Mouse (Mus musculus): ENCODE results near the gene Hinfp.
"Not testable (repeated sequence)": the region's sequence is repeated elsewhere in the genome, so short reads cannot be mapped to it uniquely, and the experiment has no call there.

Hinfp gene

DNA sequence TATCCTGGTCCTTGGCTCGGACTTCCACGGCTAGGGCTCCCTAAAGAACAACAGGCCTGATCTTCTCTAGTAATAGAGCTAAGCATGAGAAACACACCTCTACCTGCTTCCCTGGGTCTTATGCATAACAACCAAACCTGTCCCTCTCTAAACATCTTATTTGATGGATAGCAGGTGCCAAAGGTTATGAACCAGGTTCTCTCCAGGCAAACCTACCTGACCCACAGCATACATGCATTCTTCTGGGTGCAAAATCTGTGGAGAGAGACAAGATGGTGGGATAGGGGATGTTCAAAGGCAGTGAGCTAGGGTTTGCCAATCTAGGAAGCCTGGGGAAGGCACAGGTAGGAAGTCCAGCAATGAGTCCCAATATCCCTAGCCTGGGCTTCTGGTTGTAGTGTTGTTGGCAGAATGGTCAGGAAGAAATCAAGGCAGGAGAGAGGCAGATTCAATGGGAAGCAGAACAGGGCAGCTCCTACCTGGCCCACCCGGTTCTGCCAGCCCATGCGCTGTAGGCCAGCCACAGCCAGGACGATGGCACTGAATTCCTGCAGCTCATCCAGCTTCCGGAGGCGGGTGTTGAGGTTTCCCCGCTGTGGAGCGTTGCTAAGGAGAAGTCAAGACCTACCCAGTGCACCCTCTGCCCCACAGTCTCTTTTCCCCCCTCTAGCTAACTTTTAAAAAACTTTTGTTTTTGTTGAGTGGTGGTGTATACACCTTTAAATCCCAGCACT, 32.1 kb upstream of the Hinfp start:
- Histone ChIP-seq H3K27me3 (ENCODE audit: control insufficient read depth, insufficient read depth, low read length, poor library complexity, severe bottlenecking) (no peaks in the 10 kb centered on the region), H3K36me3 (ENCODE audit: control insufficient read depth, insufficient read depth, low read length, poor library complexity, severe bottlenecking) (no peaks in the 10 kb centered on the region)
- DNase-seq (ENCODE audit: low read depth, low spot score) = no peak

DNA sequence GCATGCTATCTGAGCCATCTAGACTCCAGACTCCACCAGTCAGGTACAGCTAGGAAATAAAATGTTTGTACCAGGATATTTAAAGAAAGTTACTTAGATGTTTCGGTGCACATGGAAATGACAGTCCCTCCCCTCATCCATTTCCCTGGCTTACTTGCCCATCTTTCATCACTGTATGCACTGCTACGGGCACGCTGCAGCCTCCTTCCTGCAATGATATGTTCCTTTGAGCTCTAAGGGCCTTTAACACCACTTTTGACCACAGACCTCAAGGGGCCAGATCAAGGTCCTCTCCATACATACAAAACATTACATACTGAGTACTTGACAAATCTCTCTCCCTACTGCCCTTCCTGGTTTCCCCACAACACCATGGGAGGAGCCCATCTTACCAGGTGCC, 31.5 kb upstream of the Hinfp start:
- DNase-seq (ENCODE audit: low read depth, low spot score) = no peak
- H3K36me3 ChIP-seq (ENCODE audit: control insufficient read depth, insufficient read depth, low read length, poor library complexity, severe bottlenecking) = no peaks in the 10 kb centered on the region
- H3K27me3 ChIP-seq (ENCODE audit: control insufficient read depth, insufficient read depth, low read length, poor library complexity, severe bottlenecking) = no peaks in the 10 kb centered on the region

DNA sequence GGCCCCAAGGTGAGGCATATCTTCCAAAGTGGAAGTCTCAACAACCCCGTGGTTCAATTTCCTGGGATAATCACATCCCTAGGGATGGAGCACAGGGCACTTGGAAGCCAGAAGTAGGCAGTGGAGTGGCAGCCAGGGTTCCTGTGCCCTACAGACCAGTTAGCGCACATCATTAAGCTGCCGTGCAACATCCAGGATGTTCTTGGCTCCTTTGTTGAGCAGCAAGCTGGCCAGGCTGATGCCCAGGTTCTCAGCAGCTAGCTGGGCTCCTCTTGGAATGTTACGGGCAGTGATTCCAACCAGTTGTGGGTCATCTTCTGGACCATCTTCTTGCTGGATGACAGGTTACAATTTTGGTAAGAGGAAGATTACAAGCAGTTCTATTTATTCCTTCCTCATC, 31.0 kb upstream of the Hinfp start:
- not testable (repeated sequence) for DNase-seq (ENCODE audit: low read depth, low spot score); H3K27me3 ChIP-seq (ENCODE audit: control insufficient read depth, insufficient read depth, low read length, poor library complexity, severe bottlenecking); H3K36me3 ChIP-seq (ENCODE audit: control insufficient read depth, insufficient read depth, low read length, poor library complexity, severe bottlenecking)

DNA sequence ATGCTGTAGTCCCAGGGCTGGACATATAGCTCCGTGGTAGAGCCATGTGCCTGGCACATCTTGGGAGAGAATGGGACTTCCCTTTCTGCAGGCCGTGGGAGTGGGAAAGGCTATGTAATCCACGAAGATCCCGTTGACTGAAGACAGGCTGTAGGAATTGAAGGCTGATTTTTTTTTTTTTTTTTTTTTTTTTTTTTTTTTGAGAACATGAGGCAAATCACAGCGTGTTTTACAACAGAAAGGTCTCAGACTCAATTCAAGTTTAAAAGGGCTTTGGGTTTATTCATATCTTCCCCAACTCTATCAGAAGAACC, 30.6 kb upstream of the Hinfp start:
- H3K36me3 ChIP-seq (ENCODE audit: control insufficient read depth, insufficient read depth, low read length, poor library complexity, severe bottlenecking) = no peaks in the 10 kb centered on the region
- no peak for DNase-seq (ENCODE audit: low read depth, low spot score)
- no peaks in the 10 kb centered on the region for H3K27me3 ChIP-seq (ENCODE audit: control insufficient read depth, insufficient read depth, low read length, poor library complexity, severe bottlenecking)

DNA sequence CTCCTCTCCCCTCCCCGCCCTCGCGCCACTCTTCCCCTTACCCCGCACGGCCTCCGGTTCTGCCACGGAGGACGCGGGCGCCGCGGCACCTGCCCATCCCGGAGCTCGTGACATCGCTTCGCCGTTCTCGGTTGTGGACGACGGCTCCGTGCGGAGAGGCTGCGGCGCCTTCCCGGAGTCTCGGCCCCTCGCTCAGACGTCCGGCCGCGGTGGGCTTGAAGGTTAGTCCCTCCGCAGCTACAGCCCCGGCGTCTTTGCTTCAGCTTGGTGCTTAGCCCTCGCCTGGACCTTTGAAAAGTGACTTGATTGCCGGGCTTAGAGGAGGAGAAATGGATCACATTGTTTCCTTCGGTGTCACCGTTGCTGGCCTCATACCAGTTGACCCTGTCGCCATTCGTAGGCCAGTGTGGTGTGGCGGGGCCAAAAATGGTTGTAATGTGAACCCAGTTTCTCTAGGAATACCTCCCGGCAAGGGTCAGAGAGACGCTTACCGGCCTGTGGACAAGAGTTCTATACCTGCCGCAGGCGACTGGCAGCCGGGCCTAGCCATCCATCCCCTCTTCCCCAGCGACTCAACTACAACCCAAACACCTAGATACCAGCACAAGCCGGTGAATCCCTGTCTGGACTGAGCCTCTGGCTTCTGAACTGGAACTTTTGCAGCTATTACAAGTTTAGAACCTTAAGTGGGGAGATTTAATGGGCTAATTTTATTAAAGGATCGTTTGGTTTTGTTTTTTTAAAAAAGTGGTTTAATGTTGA, 30.0 kb upstream of the Hinfp start:
- DNase-seq (ENCODE audit: low read depth, low spot score) = no peak
- no peaks in the 10 kb centered on the region for H3K36me3 ChIP-seq (ENCODE audit: control insufficient read depth, insufficient read depth, low read length, poor library complexity, severe bottlenecking)
- no peaks in the 10 kb centered on the region for H3K27me3 ChIP-seq (ENCODE audit: control insufficient read depth, insufficient read depth, low read length, poor library complexity, severe bottlenecking)

DNA sequence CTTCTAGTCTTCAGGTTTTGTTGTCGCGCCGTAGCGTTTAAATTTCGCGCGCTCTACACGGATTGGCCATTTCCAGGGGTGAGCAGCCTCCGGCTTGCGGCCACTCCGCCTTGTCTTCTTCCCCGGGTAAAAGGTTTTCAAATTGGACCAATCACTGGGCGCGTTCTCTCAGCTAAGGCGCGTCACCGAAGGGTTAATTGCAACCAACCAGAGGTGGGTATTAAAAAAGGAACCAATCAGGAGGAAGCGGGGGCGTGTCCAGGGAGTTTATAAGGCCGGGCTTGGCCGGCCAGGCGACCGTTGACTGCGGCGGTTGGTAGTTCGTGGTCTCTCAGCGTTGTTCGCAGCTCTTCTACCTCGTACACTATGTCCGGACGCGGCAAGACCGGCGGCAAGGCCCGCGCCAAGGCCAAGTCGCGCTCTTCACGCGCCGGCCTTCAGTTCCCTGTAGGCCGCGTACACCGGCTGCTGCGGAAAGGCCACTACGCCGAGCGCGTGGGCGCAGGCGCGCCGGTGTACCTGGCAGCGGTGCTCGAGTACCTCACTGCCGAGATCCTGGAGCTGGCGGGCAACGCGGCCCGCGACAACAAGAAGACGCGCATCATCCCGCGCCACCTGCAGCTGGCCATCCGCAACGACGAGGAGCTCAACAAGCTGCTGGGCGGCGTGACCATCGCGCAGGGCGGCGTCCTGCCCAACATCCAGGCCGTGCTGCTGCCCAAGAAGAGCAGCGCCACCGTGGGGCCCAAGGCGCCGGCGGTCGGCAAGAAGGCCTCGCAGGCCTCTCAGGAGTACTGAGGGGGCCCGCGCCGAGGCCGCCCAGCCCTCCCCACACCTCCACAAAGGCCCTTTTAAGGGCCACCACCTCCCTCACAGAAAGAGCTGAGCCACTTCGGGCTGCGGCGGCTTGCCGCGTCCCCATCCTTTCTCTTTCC, 29.2 kb upstream of the Hinfp start, which contains the start of gene H2afx:
Gene H2afx, plus strand, starts transcription at position 299 of the 935 bp plus-strand sequence.
- peak; percentile 99 for DNase-seq (ENCODE audit: low read depth, low spot score)
- no peaks in the 10 kb centered on the region for H3K36me3 ChIP-seq (ENCODE audit: control insufficient read depth, insufficient read depth, low read length, poor library complexity, severe bottlenecking)
- no peaks in the 10 kb centered on the region for H3K27me3 ChIP-seq (ENCODE audit: control insufficient read depth, insufficient read depth, low read length, poor library complexity, severe bottlenecking)

DNA sequence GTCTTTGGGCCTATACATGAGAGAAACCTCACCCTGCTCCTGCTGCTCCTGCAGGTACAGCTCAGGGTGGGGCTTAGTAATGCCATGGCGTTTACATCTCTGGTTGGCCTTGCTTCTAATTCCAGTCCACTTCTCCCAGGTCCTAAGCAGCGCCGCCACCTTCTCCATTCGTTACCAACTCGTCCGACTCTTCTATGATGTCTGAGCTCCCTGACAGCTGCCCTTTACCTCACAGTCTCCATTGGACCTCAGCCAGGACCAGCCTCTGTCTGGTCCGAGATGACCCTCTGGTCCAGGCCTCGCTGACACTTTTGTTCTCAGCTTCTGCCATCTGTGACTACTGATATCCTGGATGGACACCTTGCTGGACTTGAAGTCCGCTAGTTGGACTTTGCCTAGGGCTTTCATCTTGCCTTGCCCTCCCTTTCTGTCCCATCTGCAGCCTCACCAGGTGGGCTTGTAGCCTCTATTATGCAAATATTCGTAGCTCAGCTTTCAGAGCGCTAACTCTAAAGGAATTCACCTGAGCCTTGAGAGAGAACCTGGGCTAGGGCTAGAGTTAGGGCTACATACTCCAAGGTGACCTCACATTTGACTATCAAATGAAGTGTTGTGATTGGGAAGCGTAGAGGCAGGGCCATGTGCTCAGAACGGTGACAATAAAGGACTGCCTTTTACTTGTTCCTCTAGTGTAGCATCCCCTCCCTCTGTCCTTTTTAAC, 27.6 kb upstream of the Hinfp start:
- no peaks in the 10 kb centered on the region for H3K27me3 ChIP-seq (ENCODE audit: control insufficient read depth, insufficient read depth, low read length, poor library complexity, severe bottlenecking)
- no peak for DNase-seq (ENCODE audit: low read depth, low spot score)
- H3K36me3 ChIP-seq (ENCODE audit: control insufficient read depth, insufficient read depth, low read length, poor library complexity, severe bottlenecking) = no peaks in the 10 kb centered on the region

DNA sequence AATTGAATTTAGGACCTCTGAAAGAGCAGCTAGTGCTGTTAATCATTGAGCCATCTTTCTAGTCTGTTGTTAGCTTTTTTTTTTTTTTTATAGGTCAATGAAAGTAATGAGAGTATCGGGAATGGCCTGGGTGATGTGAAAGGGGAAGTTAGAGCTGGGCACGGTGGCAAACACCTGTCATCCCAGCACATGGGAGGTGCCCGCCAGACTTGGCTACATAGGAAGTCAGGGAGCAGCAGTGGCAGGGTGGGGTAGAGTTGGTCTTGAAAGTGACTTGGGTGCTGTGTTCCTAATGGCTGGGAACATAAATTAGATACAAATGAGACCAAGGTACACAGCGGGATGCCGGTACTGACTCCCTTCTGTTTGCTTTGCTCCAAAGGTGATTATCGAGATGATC, 25.3 kb upstream of the Hinfp start:
- Histone ChIP-seq H3K36me3 (ENCODE audit: control insufficient read depth, insufficient read depth, low read length, poor library complexity, severe bottlenecking) (no peaks in the 10 kb centered on the region), H3K27me3 (ENCODE audit: control insufficient read depth, insufficient read depth, low read length, poor library complexity, severe bottlenecking) (no peaks in the 10 kb centered on the region)
- DNase-seq (ENCODE audit: low read depth, low spot score) = peak; percentile 16

DNA sequence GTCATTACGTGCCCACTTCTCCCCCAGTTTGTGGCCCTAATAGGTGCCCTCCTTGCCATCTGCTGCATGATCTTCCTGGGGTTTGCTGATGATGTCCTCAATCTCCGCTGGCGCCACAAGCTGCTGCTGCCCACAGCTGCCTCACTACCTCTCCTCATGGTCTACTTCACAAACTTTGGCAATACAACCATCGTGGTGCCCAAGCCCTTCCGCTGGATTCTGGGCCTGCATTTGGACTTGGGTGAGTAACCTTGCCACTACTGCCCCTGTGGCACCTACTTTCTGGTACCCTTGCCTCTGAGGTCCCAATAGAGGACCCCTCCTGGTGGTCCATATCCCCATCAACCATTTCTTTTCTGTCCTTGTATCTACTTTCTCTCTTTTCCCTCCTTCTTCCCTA, 22.5 kb upstream of the Hinfp start:
- no peaks in the 10 kb centered on the region for H3K27me3 ChIP-seq (ENCODE audit: control insufficient read depth, insufficient read depth, low read length, poor library complexity, severe bottlenecking)
- no peak for DNase-seq (ENCODE audit: low read depth, low spot score)

DNA sequence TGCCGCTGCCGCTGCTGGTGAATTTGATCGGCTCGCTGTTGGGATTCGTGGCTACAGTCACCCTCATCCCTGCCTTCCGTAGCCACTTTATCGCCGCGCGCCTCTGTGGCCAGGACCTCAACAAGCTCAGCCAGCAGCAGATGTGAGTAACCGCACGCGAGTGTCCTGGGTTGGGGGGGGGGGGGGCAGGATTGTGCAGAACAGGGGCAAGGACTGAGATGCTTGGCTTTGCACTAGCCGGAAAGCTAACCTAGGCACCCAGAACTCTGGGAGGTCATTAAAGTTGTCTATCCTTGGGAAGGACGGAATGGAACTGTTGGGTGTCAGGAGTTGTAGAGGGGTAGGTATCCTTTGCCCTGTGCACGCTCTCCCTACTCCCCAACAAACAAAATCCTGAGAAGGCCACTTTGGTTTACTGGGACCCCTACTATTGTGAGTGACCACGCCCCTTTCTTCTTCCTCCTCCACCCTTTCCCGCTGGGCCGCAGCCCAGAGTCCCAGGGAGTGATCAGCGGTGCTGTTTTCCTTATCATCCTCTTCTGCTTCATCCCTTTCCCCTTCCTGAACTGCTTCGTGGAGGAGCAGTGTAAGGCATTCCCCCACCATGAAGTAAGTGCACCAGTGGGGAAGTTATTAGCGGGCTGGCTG, 21.7 kb upstream of the Hinfp start:
- H3K36me3 ChIP-seq (ENCODE audit: control insufficient read depth, insufficient read depth, low read length, poor library complexity, severe bottlenecking) = no peaks in the 10 kb centered on the region
- DNase-seq (ENCODE audit: low read depth, low spot score) = no peak
- H3K27me3 ChIP-seq (ENCODE audit: control insufficient read depth, insufficient read depth, low read length, poor library complexity, severe bottlenecking) = no peaks in the 10 kb centered on the region

More for the DNA sequence above, 22.5 kb upstream of the Hinfp start:
- H3K36me3 ChIP-seq (ENCODE audit: control insufficient read depth, insufficient read depth, low read length, poor library complexity, severe bottlenecking) = no peaks in the 10 kb centered on the region

DNA sequence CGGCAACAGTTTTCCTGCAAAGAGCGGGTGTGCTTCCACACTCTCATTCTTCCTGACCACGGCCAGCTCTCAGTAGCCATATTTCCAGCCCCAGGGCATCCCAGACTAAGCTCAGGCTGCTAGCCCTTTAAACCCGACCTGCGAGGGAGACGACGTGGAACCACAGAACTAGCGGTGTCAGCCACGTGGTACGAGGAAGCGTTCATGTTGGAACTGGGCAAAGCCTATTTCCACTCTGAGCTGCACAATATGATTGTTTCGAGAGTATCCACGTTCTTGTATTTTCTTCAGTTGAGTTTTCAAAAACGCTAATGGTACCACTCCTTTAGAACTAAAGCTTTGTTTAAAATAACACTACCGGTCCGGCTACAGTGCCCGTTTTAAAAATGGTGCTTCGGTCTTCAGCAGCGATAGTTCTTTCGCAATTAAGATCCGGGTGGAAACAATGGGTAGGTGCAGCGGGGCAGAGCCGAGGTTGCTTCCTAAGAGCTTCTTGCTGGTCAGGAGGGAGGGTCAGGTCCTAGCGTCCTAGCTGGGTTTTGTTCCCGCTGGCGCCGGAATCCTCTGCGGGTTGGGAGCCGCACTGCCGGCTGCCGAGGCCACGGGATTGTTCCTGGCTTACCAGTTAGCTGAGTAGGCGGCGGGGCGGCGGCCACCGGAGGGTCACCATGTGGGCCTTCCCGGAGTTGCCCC, 21.0 kb upstream of the Hinfp start:
- no peaks in the 10 kb centered on the region for H3K36me3 ChIP-seq (ENCODE audit: control insufficient read depth, insufficient read depth, low read length, poor library complexity, severe bottlenecking)
- peak; percentile 86 for DNase-seq (ENCODE audit: low read depth, low spot score)
- no peaks in the 10 kb centered on the region for H3K27me3 ChIP-seq (ENCODE audit: control insufficient read depth, insufficient read depth, low read length, poor library complexity, severe bottlenecking)

DNA sequence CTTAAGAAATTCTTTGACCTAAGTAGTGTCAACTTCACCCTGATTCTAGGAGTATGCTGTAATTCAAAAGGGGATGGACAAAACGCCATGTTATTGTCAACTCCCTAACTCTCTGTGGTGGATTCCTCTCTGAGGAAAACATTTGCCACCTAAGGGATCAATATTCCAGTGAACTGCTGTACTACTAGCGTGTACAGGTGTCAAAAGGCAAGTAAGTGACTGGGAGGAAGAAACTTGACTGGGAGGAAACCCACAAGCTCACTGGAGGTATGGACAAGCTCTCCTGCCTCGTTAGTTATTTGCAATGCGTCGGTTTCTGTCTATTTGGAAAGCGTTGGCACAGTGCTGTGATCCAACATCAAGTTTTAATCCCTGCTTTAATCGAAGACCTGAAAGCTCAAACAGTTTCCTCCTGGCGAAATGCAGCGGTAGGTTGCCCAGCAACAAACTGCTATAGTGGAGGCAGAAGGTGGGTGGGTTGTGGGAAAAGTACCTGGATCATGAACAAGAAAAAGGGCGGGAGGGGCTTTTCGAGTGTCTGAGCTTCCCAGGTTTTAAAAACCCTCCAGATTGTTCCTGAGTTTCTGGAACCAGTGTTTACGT, 20.4 kb upstream of the Hinfp start, which contains the start of gene Dpagt1:
Gene Dpagt1, plus strand, starts transcription at position 252 of the 603 bp plus-strand sequence.
- Histone ChIP-seq H3K27me3 (ENCODE audit: control insufficient read depth, insufficient read depth, low read length, poor library complexity, severe bottlenecking) (no peaks in the 10 kb centered on the region), H3K36me3 (ENCODE audit: control insufficient read depth, insufficient read depth, low read length, poor library complexity, severe bottlenecking) (no peaks in the 10 kb centered on the region)
- DNase-seq (ENCODE audit: low read depth, low spot score) = no peak

DNA sequence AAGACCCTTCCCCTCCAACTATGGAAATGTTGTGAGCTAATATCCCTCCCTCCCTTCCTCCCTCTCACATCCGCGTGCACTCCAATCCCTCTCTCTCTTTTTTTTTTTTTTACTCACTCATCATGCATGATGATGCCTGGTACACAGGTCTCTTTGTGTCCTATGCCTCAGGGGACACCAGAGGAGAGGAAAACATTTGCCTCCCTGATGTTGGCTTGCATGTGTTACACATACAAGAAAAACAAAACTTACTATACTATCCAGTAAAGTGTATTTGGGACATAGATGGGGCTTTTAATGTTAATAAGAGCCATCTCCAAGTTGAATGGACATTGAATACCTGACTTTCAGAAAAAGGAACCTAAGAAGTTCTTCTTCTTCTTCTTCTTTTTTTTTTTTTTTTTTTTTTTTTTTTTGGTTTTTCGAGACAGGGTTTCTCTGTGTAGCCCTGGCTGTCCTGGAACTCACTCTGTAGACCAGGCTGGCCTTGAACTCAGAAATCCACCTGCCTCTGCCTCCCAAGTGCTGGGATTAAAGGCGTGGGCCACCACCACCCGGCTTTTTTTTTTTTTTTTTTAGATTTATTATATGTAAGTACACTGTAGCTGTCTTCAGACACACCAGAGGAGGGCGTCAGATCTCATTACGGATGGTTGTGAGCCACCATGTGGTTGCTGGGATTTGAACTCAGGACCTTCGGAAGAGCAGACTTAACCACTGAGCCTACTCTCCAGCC, 19.7 kb upstream of the Hinfp start:
- H3K27me3 ChIP-seq (ENCODE audit: control insufficient read depth, insufficient read depth, low read length, poor library complexity, severe bottlenecking); H3K36me3 ChIP-seq (ENCODE audit: control insufficient read depth, insufficient read depth, low read length, poor library complexity, severe bottlenecking); DNase-seq (ENCODE audit: low read depth, low spot score): not testable (repeated sequence)
